Mouse (Mus musculus): ENCODE data around the gene Olfr801.

The Olfr801 gene

GRCm38 (mm10) chr10:129673765-129674164 lies at the start of gene Olfr801:
Gene Olfr801, minus strand, starts transcription at chr10:129673865.
- in situ Hi-C loops (cut with MboI, MseI) = no loop called here

GRCm38 (mm10) chr10:129702910-129703309 lies 29.2 kb upstream of the Olfr801 start, which contains the start of gene Olfr804:
Gene Olfr804, plus strand, starts transcription at chr10:129703210.
- in situ Hi-C loops (cut with MboI, MseI) = no loop called here

GRCm38 (mm10) chr10:129694186-129694585 lies 20.5 kb upstream of the Olfr801 start, which contains the start of gene Olfr803:
Gene Olfr803, minus strand, starts transcription at chr10:129694286.
- in situ Hi-C loops (cut with MboI, MseI) = no loop called here

GRCm38 (mm10) chr10:129688069-129688468 lies 14.4 kb upstream of the Olfr801 start, which contains the start of gene Olfr802:
Gene Olfr802, minus strand, starts transcription at chr10:129688169.
- in situ Hi-C loops (cut with MboI, MseI) = no loop called here

GRCm38 (mm10) chr10:129657394-129657793 lies 16.3 kb downstream of the Olfr801 start, which contains the start of gene Olfr800:
Gene Olfr800, plus strand, starts transcription at chr10:129657694.
- in situ Hi-C loops (cut with MboI, MseI) = no loop called here

GRCm38 (mm10) chr10:129651763-129652162 lies 21.9 kb downstream of the Olfr801 start:
- in situ Hi-C loops (cut with MboI, MseI) = no loop called here

- in situ Hi-C loops (cut with MboI, MseI) = no loop called here
These were observed 36.5 kb downstream of the Olfr801 start, which contains the start of gene Olfr799 for GRCm38 (mm10) chr10:129637184-129637583. Gene Olfr799, plus strand, starts transcription at chr10:129637484.

GRCm38 (mm10) chr10:129627834-129628233 lies 45.8 kb downstream of the Olfr801 start, which contains the start of gene Olfr798:
Gene Olfr798, minus strand, starts transcription at chr10:129627934.
- in situ Hi-C loops (cut with MboI, MseI) = no loop called here

- in situ Hi-C loops (cut with MboI, MseI) = no loop called here
These were observed 50.4 kb downstream of the Olfr801 start for GRCm38 (mm10) chr10:129623251-129623650.

- in situ Hi-C loops (cut with MboI, MseI) = no loop called here
These were observed 51.9 kb downstream of the Olfr801 start for GRCm38 (mm10) chr10:129621724-129622123.

All from regulatory T cell (primary cell).